Mouse (Mus musculus): Measurements from ENCODE around the gene Izumo1. TPM values are rescaled to one million over a fixed set of nuclear protein-coding genes. Genes with fewer than 3 reads are reported as not detected.

The Izumo1 gene
- polyA plus RNA-seq, 1 experiment: 0.10 TPM

- peak in 1 of 2 experiments; percentile 28 for DNase-seq (ENCODE audit: extremely low spot score in 1 of 2, low spot score in 1 of 2)
Measured at GRCm38 (mm10) chr7:45617042-45617695, 4.4 kb upstream of the Izumo1 start, which contains the start of gene Fut1. Gene Fut1, plus strand, starts transcription at chr7:45617289.

- DNase-seq (ENCODE audit: extremely low spot score in 1 of 2, low spot score in 1 of 2): no peak
Measured at GRCm38 (mm10) chr7:45618316-45618715, 3.3 kb upstream of the Izumo1 start.

- no peak for DNase-seq (ENCODE audit: extremely low spot score in 1 of 2, low spot score in 1 of 2)
Measured at GRCm38 (mm10) chr7:45619592-45619991, 2.0 kb upstream of the Izumo1 start.

GRCm38 (mm10) chr7:45623507-45623906, 1.9 kb downstream of the Izumo1 start:
- DNase-seq (ENCODE audit: extremely low spot score in 1 of 2, low spot score in 1 of 2): no peak

GRCm38 (mm10) chr7:45624718-45625117, 3.1 kb downstream of the Izumo1 start:
- DNase-seq (ENCODE audit: extremely low spot score in 1 of 2, low spot score in 1 of 2): no peak

GRCm38 (mm10) chr7:45625481-45625880, 3.9 kb downstream of the Izumo1 start:
- no peak for DNase-seq (ENCODE audit: extremely low spot score in 1 of 2, low spot score in 1 of 2)

- no peak for DNase-seq (ENCODE audit: extremely low spot score in 1 of 2, low spot score in 1 of 2)
Measured at GRCm38 (mm10) chr7:45626571-45627076, 5.0 kb downstream of the Izumo1 start.

GRCm38 (mm10) chr7:45627261-45627660, 5.7 kb downstream of the Izumo1 start, which contains the start of gene Rasip1:
Gene Rasip1, plus strand, starts transcription at chr7:45627488.
- DNase-seq (ENCODE audit: extremely low spot score in 1 of 2, low spot score in 1 of 2): no peak

GRCm38 (mm10) chr7:45628364-45629294, 7.0 kb downstream of the Izumo1 start:
- peak in 1 of 2 experiments; percentile 80 for DNase-seq (ENCODE audit: extremely low spot score in 1 of 2, low spot score in 1 of 2)

GRCm38 (mm10) chr7:45630064-45630907, 8.7 kb downstream of the Izumo1 start:
- DNase-seq (ENCODE audit: extremely low spot score in 1 of 2, low spot score in 1 of 2): no peak

- DNase-seq (ENCODE audit: extremely low spot score in 1 of 2, low spot score in 1 of 2): no peak
Measured at GRCm38 (mm10) chr7:45632499-45632898, 10.9 kb downstream of the Izumo1 start.

- DNase-seq (ENCODE audit: extremely low spot score in 1 of 2, low spot score in 1 of 2): no peak
Measured at GRCm38 (mm10) chr7:45634946-45635681, 13.5 kb downstream of the Izumo1 start.

GRCm38 (mm10) chr7:45635711-45636688, 14.4 kb downstream of the Izumo1 start:
- DNase-seq (ENCODE audit: extremely low spot score in 1 of 2, low spot score in 1 of 2): no peak

- DNase-seq (ENCODE audit: extremely low spot score in 1 of 2, low spot score in 1 of 2): no peak
Measured at GRCm38 (mm10) chr7:45637710-45638109, 16.1 kb downstream of the Izumo1 start.

GRCm38 (mm10) chr7:45638623-45639401, 17.2 kb downstream of the Izumo1 start:
- DNase-seq (ENCODE audit: extremely low spot score in 1 of 2, low spot score in 1 of 2): peak; percentile 97 to 98

GRCm38 (mm10) chr7:45639561-45640027, 18.0 kb downstream of the Izumo1 start, which contains the start of gene Mamstr:
Gene Mamstr, plus strand, starts transcription at chr7:45639977.
- DNase-seq (ENCODE audit: extremely low spot score in 1 of 2, low spot score in 1 of 2): no peak

GRCm38 (mm10) chr7:45640191-45640957, 18.8 kb downstream of the Izumo1 start:
- no peak for DNase-seq (ENCODE audit: extremely low spot score in 1 of 2, low spot score in 1 of 2)
